Mouse (Mus musculus): ENCODE data around the gene Osbpl10.

The Osbpl10 gene

GRCm38 (mm10) chr9:115217984-115218383 is 239.6 kb downstream of the Osbpl10 start:
- no peak for DNase-seq (ENCODE audit: low spot score)

- no peak for DNase-seq (ENCODE audit: low spot score)
These were observed 242.1 kb downstream of the Osbpl10 start for GRCm38 (mm10) chr9:115220466-115220865.

GRCm38 (mm10) chr9:115221265-115221664 is 242.9 kb downstream of the Osbpl10 start:
- no peak for DNase-seq (ENCODE audit: low spot score)

GRCm38 (mm10) chr9:115224744-115225354 is 246.5 kb downstream of the Osbpl10 start:
- no peak for DNase-seq (ENCODE audit: low spot score)

- no peak for DNase-seq (ENCODE audit: low spot score)
These were observed 250.8 kb downstream of the Osbpl10 start for GRCm38 (mm10) chr9:115229145-115229544.

- no peak for DNase-seq (ENCODE audit: low spot score)
These were observed 251.3 kb downstream of the Osbpl10 start for GRCm38 (mm10) chr9:115229676-115230075.

GRCm38 (mm10) chr9:115230141-115230540 is 251.8 kb downstream of the Osbpl10 start:
- DNase-seq (ENCODE audit: low spot score), result no peak

GRCm38 (mm10) chr9:115231476-115231875 is 253.1 kb downstream of the Osbpl10 start:
- DNase-seq (ENCODE audit: low spot score), result no peak

GRCm38 (mm10) chr9:115233721-115234120 is 255.4 kb downstream of the Osbpl10 start:
- no peak for DNase-seq (ENCODE audit: low spot score)

GRCm38 (mm10) chr9:115234561-115234960 is 256.2 kb downstream of the Osbpl10 start:
- no peak for DNase-seq (ENCODE audit: low spot score)

- no peak for DNase-seq (ENCODE audit: low spot score)
These were observed 258.0 kb downstream of the Osbpl10 start for GRCm38 (mm10) chr9:115236352-115236841.

- DNase-seq (ENCODE audit: low spot score), result no peak
These were observed 259.6 kb downstream of the Osbpl10 start for GRCm38 (mm10) chr9:115237943-115238342.

GRCm38 (mm10) chr9:115239861-115240260 is 261.5 kb downstream of the Osbpl10 start:
- no peak for DNase-seq (ENCODE audit: low spot score)

- no peak for DNase-seq (ENCODE audit: low spot score)
These were observed 265.3 kb downstream of the Osbpl10 start for GRCm38 (mm10) chr9:115243630-115244029.

GRCm38 (mm10) chr9:115245092-115245491 is 266.7 kb downstream of the Osbpl10 start:
- DNase-seq (ENCODE audit: low spot score), result no peak

- no peak for DNase-seq (ENCODE audit: low spot score)
These were observed 270.8 kb downstream of the Osbpl10 start for GRCm38 (mm10) chr9:115249145-115249544.

GRCm38 (mm10) chr9:115257733-115258286 is 279.4 kb downstream of the Osbpl10 start:
- no peak for DNase-seq (ENCODE audit: low spot score)

GRCm38 (mm10) chr9:115259866-115260265 is 281.5 kb downstream of the Osbpl10 start:
- DNase-seq (ENCODE audit: low spot score), result no peak

GRCm38 (mm10) chr9:115260464-115260863 is 282.1 kb downstream of the Osbpl10 start:
- DNase-seq (ENCODE audit: low spot score), result no peak

GRCm38 (mm10) chr9:115261456-115261855 is 283.1 kb downstream of the Osbpl10 start:
- peak; percentile 43 for DNase-seq (ENCODE audit: low spot score)

GRCm38 (mm10) chr9:115261896-115262295 is 283.5 kb downstream of the Osbpl10 start:
- DNase-seq (ENCODE audit: low spot score), result no peak

GRCm38 (mm10) chr9:115271556-115271955 is 293.2 kb downstream of the Osbpl10 start:
- DNase-seq (ENCODE audit: low spot score), result no peak

GRCm38 (mm10) chr9:115272451-115272850 is 294.1 kb downstream of the Osbpl10 start:
- DNase-seq (ENCODE audit: low spot score), result peak; percentile 40

All from layer of hippocampus, adult 11-12 months (tissue).